Mouse (Mus musculus): ENCODE measurements around the gene Rnf141.

Rnf141 gene

GRCm38 (mm10) chr7:110792201-110792600, 52.1 kb downstream of the Rnf141 start:
- no peak for DNase-seq

GRCm38 (mm10) chr7:110790878-110791277, 53.4 kb downstream of the Rnf141 start:
- DNase-seq, result no peak

GRCm38 (mm10) chr7:110787310-110787709, 56.9 kb downstream of the Rnf141 start:
- DNase-seq, result no peak

GRCm38 (mm10) chr7:110785741-110786146, 58.5 kb downstream of the Rnf141 start:
- DNase-seq, result no peak

GRCm38 (mm10) chr7:110784965-110785364, 59.3 kb downstream of the Rnf141 start:
- no peak for DNase-seq

GRCm38 (mm10) chr7:110782845-110783478, 61.3 kb downstream of the Rnf141 start:
- no peak for DNase-seq

GRCm38 (mm10) chr7:110782135-110782534, 62.1 kb downstream of the Rnf141 start:
- DNase-seq, result no peak

- DNase-seq, result no peak
Observed at GRCm38 (mm10) chr7:110781231-110781711, 63.0 kb downstream of the Rnf141 start.

GRCm38 (mm10) chr7:110780520-110780919, 63.7 kb downstream of the Rnf141 start:
- no peak for DNase-seq

- DNase-seq, result no peak
Observed at GRCm38 (mm10) chr7:110779605-110780111, 64.6 kb downstream of the Rnf141 start.

- DNase-seq, result no peak
Observed at GRCm38 (mm10) chr7:110778933-110779332, 65.3 kb downstream of the Rnf141 start.

GRCm38 (mm10) chr7:110777146-110778001, 66.9 kb downstream of the Rnf141 start:
- no peak for DNase-seq

- DNase-seq, result no peak
Observed at GRCm38 (mm10) chr7:110774674-110775073, 69.6 kb downstream of the Rnf141 start.

- no peak for DNase-seq
Observed at GRCm38 (mm10) chr7:110774077-110774476, 70.2 kb downstream of the Rnf141 start.

- DNase-seq, result peak; percentile 25
Observed at GRCm38 (mm10) chr7:110773204-110774002, 70.9 kb downstream of the Rnf141 start.

GRCm38 (mm10) chr7:110772343-110772742, 71.9 kb downstream of the Rnf141 start:
- no peak for DNase-seq

GRCm38 (mm10) chr7:110770949-110771348, 73.3 kb downstream of the Rnf141 start:
- no peak for DNase-seq

GRCm38 (mm10) chr7:110769094-110769493, 75.2 kb downstream of the Rnf141 start:
- DNase-seq, result peak; percentile 62

- DNase-seq, result peak; percentile 63
Observed at GRCm38 (mm10) chr7:110768451-110769064, 75.7 kb downstream of the Rnf141 start.

GRCm38 (mm10) chr7:110768001-110768400, 76.3 kb downstream of the Rnf141 start, which contains the start of gene Ampd3:
Gene Ampd3 (plus strand): TSS chr7:110768206.
- no peak for DNase-seq

- no peak for DNase-seq
Observed at GRCm38 (mm10) chr7:110762605-110763180, 81.6 kb downstream of the Rnf141 start.

- DNase-seq, result no peak
Observed at GRCm38 (mm10) chr7:110756440-110756839, 87.8 kb downstream of the Rnf141 start.

All from thymus, postnatal 14 days (tissue).